Mouse (Mus musculus) spleen, embryonic (tissue): ENCODE measurements around the gene Chmp6.

Experiments
- CTCF ChIA-PET: fragments of 350-600 bp; sonication (Branson Sonifier 250); formaldehyde crosslinking; loops from one replicate; lab custom pipeline; 2022; lab: Charles Lee

The Chmp6 gene

GRCm38 (mm10) chr11:119954233-119954632, 41.0 kb downstream of the Chmp6 start:
- CTCF ChIA-PET = interaction anchor here (0.8 to 1.5 kb wide), 2 partner anchors 15 to 19 kb away, joined by 3 read pairs; no protein-coding TSS in a partner anchor

- CTCF ChIA-PET = interaction anchor here (0.8 to 1.5 kb wide), 2 partner anchors 16 to 20 kb away, joined by 3 read pairs; no protein-coding TSS in a partner anchor
Observed at GRCm38 (mm10) chr11:119954749-119955337, 41.6 kb downstream of the Chmp6 start.

- CTCF ChIA-PET = interaction anchor here (0.8 kb wide), 1 partner anchor 21 kb away, joined by 3 read pairs; no protein-coding TSS in a partner anchor
Observed at GRCm38 (mm10) chr11:119955432-119955831, 42.2 kb downstream of the Chmp6 start.

GRCm38 (mm10) chr11:119956590-119956989, 43.3 kb downstream of the Chmp6 start:
- CTCF ChIA-PET = interaction anchor here (0.5 kb wide), 1 partner anchor 464 kb away, joined by 5 read pairs; no protein-coding TSS in a partner anchor

GRCm38 (mm10) chr11:119958856-119959255, 45.6 kb downstream of the Chmp6 start:
- CTCF ChIA-PET = interaction anchor here (0.6 kb wide), 1 partner anchor 57 kb away, joined by 4 read pairs; no protein-coding TSS in a partner anchor

- CTCF ChIA-PET = no interaction called here
Observed at GRCm38 (mm10) chr11:119959714-119960113, 46.5 kb downstream of the Chmp6 start.

- CTCF ChIA-PET = no interaction called here
Observed at GRCm38 (mm10) chr11:119960671-119961070, 47.4 kb downstream of the Chmp6 start.

GRCm38 (mm10) chr11:119961511-119961910, 48.3 kb downstream of the Chmp6 start:
- CTCF ChIA-PET = no interaction called here

- CTCF ChIA-PET = interaction anchor here (0.7 kb wide), 1 partner anchor 60 kb away, joined by 3 read pairs; no protein-coding TSS in a partner anchor
Observed at GRCm38 (mm10) chr11:119965053-119965452, 51.8 kb downstream of the Chmp6 start.

GRCm38 (mm10) chr11:119966294-119966693, 53.1 kb downstream of the Chmp6 start:
- CTCF ChIA-PET = no interaction called here

- CTCF ChIA-PET = no interaction called here
Observed at GRCm38 (mm10) chr11:119967401-119967800, 54.2 kb downstream of the Chmp6 start.

GRCm38 (mm10) chr11:119967892-119968291, 54.7 kb downstream of the Chmp6 start:
- CTCF ChIA-PET = interaction anchor here (0.5 kb wide), 1 partner anchor 383 kb away, joined by 4 read pairs; no protein-coding TSS in a partner anchor
